Mouse (Mus musculus) CH12.LX (cell line): Measurements from ENCODE around the gene Tmem8b. TPM values are rescaled to one million over a fixed set of nuclear protein-coding genes. Genes with fewer than 3 reads are reported as not detected.

Experiments
- DNase-seq: peaks from one replicate; pipeline ENCODE4 v3.0.0-alpha.2; 2013; ENCODE audit errors: extremely low read depth
- H3K27ac ChIP-seq: 2 replicates; pipeline ENCODE4 v1.5.1; 2012; ENCODE audit warnings: low read depth, mild to moderate bottlenecking, control low read depth, moderate library complexity; ENCODE audit not compliant: insufficient read depth
- H3K27me3 ChIP-seq: replicated peaks from 2 replicates; pipeline ENCODE3; 2012; ENCODE audit warnings: inconsistent platforms
- H3K36me3 ChIP-seq, 2 experiments: replicated peaks in 1 of 2; 2 replicates each; pipeline versions ENCODE3 to v1.6.1; 2012; ENCODE audit warnings: inconsistent platforms in 1 of 2, low read length in 1 of 2, mild to moderate bottlenecking in 1 of 2, mixed read lengths in 1 of 2, moderate library complexity in 1 of 2; ENCODE audit not compliant: control insufficient read depth in 1 of 2, insufficient read depth in 1 of 2
- H3K4me1 ChIP-seq, 2 experiments: 2 replicates each; pipeline ENCODE4 v1.6.1; 2012; ENCODE audit warnings: inconsistent platforms in 1 of 2, moderate library complexity in 1 of 2; ENCODE audit not compliant: insufficient read depth in 2 of 2, control insufficient read depth in 1 of 2
- H3K4me2 ChIP-seq: 2 replicates; pipeline ENCODE4 v1.6.1; 2012; ENCODE audit warnings: low read depth, mild to moderate bottlenecking, control low read depth; ENCODE audit not compliant: poor library complexity, insufficient read depth, severe bottlenecking
- H3K4me3 ChIP-seq, 3 experiments: fragments of 150-350 bp in 1 of 3; sonication (generic) in 1 of 3; replicated peaks in 1 of 3; 2 replicates each; pipeline versions ENCODE3 to v1.5.1; 2011 to 2012; ENCODE audit warnings: low read depth in 2 of 3, low read length in 2 of 3, mild to moderate bottlenecking in 2 of 3, moderate library complexity in 2 of 3, control low read depth in 1 of 3, improper control_type of control experiment in 1 of 3, inconsistent platforms in 1 of 3, mixed read lengths in 1 of 3; ENCODE audit not compliant: poor library complexity in 1 of 3
- H3K79me2 ChIP-seq: replicated peaks from 2 replicates; pipeline ENCODE4 v1.6.1; 2012; ENCODE audit warnings: mild to moderate bottlenecking, moderate library complexity; ENCODE audit not compliant: control insufficient read depth, poor library complexity, insufficient read depth, severe bottlenecking; ENCODE audit errors: extremely low read depth
- H3K9ac ChIP-seq: 2 replicates; pipeline ENCODE4 v1.6.1; 2012; ENCODE audit warnings: low read depth, mild to moderate bottlenecking, control low read depth, moderate library complexity; ENCODE audit not compliant: insufficient read depth
- H3K9me3 ChIP-seq: replicated peaks from 2 replicates; pipeline ENCODE3; 2012; ENCODE audit warnings: low read length, inconsistent platforms, mixed read lengths
- CTCF ChIP-seq, 2 experiments: IDR thresholded peaks in 1 of 2; conservative IDR thresholded peaks in 1 of 2; 2 replicates each; pipeline ENCODE4 v1.5.1; 2011 to 2012; ENCODE audit warnings: low read depth in 2 of 2, low read length in 2 of 2, improper control_type of control experiment in 1 of 2, inconsistent platforms in 1 of 2, mild to moderate bottlenecking in 1 of 2, moderate library complexity in 1 of 2
- E2F4 ChIP-seq: IDR thresholded peaks from 2 replicates; pipeline ENCODE4 v1.6.1; 2011; ENCODE audit warnings: low read depth, low read length, improper control_type of control experiment; ENCODE audit not compliant: insufficient replicate concordance
- EP300 ChIP-seq: IDR thresholded peaks from 2 replicates; pipeline ENCODE4 v1.6.1; 2011; ENCODE audit warnings: low read length, improper control_type of control experiment
- ETS1 ChIP-seq: conservative IDR thresholded peaks from 2 replicates; pipeline ENCODE4 v1.6.1; 2012; ENCODE audit warnings: low read depth, mild to moderate bottlenecking, inconsistent platforms, low read length, improper control_type of control experiment, moderate library complexity
- HCFC1 ChIP-seq: IDR thresholded peaks from 2 replicates; pipeline ENCODE4 v1.6.1; 2012; ENCODE audit warnings: low read depth, mild to moderate bottlenecking, inconsistent platforms, low read length, improper control_type of control experiment
- IRF4 ChIP-seq: IDR thresholded peaks from 2 replicates; pipeline ENCODE4 v1.6.1; 2014; ENCODE audit warnings: low read depth, mild to moderate bottlenecking, inconsistent platforms, low read length, improper control_type of control experiment
- JUND ChIP-seq: conservative IDR thresholded peaks from 2 replicates; pipeline ENCODE4 v1.6.1; 2011; ENCODE audit warnings: low read depth, low read length, improper control_type of control experiment
- MAZ ChIP-seq: IDR thresholded peaks from 2 replicates; pipeline ENCODE4 v1.6.1; 2012; ENCODE audit warnings: low read depth, mild to moderate bottlenecking, inconsistent platforms, low read length, improper control_type of control experiment, moderate library complexity
- POLR2A ChIP-seq: IDR thresholded peaks from 2 replicates; pipeline ENCODE4 v1.6.1; 2011; ENCODE audit warnings: low read depth, mild to moderate bottlenecking, improper control_type of control experiment, low read length
- TBP ChIP-seq: conservative IDR thresholded peaks from 2 replicates; pipeline ENCODE4 v1.6.1; 2011; ENCODE audit warnings: low read depth, low read length, improper control_type of control experiment
- UBTF ChIP-seq: IDR thresholded peaks from 2 replicates; pipeline ENCODE4 v1.6.1; 2012; ENCODE audit warnings: low read depth, mild to moderate bottlenecking, inconsistent platforms, low read length, improper control_type of control experiment, moderate library complexity
- ZKSCAN1 ChIP-seq: IDR thresholded peaks from 2 replicates; pipeline ENCODE4 v1.6.1; 2012; ENCODE audit warnings: low read depth, inconsistent platforms, low read length, improper control_type of control experiment, borderline replicate concordance
- ZMIZ1 ChIP-seq: IDR thresholded peaks from 2 replicates; pipeline ENCODE4 v1.6.1; 2012; ENCODE audit warnings: low read depth, mild to moderate bottlenecking, inconsistent platforms, low read length, improper control_type of control experiment
- dilution Hi-C: fragments of 300-500 bp; cut with MboI; formaldehyde crosslinking; loops from 2 replicates; pipeline ENCODE4 v1.14.3; 2020; ENCODE audit warnings: low sequenced_read_pairs; ENCODE audit not compliant: extremely low pct_unique_long_range_greater_than_20kb, extremely low pct_ligation_motif_present
- in situ Hi-C: fragments of 300-500 bp; cut with MboI; formaldehyde crosslinking; loops from 3 replicates; pipeline ENCODE4 v1.14.3; 2019; ENCODE audit warnings: low sequenced_read_pairs, low pct_ligation_motif_present, low pct_unique_long_range_greater_than_20kb, mixed read lengths
- polyA plus RNA-seq: library from polyadenylated mRNA; unstranded; fragments of >175 nt; gene quantifications from 2 replicates; pipeline ENCODE4 v1.2.1, GENCODE M21; 2012; ENCODE audit warnings: low read depth; ENCODE audit not compliant: insufficient read length
- total RNA-seq, 2 experiments: library from RNA; depleted of rRNA; stranded (reverse); fragments of 300-350 nt in 1 of 2; fragments of >200 nt in 1 of 2; gene quantifications; 2 replicates each; pipeline ENCODE4 v1.2.3; 2012 to 2014

The Tmem8b gene
- total and polyA plus RNA-seq, 3 experiments, result 0.26 to 0.47 TPM; not detected in 1

- H3K79me2 ChIP-seq, result no peaks in the 10 kb centered on the region
- no peaks in the 10 kb centered on the region for H3K9me3 ChIP-seq
- H3K4me3 ChIP-seq, result no peak overlapping the region
- H3K9ac ChIP-seq, result no peak overlapping the region
- no peaks in the 10 kb centered on the region for H3K36me3 ChIP-seq
- no peak overlapping the region for H3K4me2 ChIP-seq
- TF ChIP-seq TBP (no peak), POLR2A (no peak), HCFC1 (no peak), ZKSCAN1 (no peak), MAZ (no peak), CTCF (conservative IDR thresholded peaks at IDR 0.05 in 1 of 2, IDR thresholded peaks at IDR 0.05 in 1 of 2; ENCODE audit: low read depth in 2 of 2, low read length in 2 of 2) (no peak), UBTF (no peak)
- dilution Hi-C loops, result no loop called here
- in situ Hi-C loops, result no loop called here
- H3K27ac ChIP-seq, result no peak overlapping the region
- no peaks in the 10 kb centered on the region for H3K4me1 ChIP-seq
- H3K27me3 ChIP-seq, result peaks cover 94% of the 10 kb centered on the region
- DNase-seq, result no peak
Measured at GRCm38 (mm10) chr4:43703851-43704250, 35.1 kb downstream of the Tmem8b start.

- no peak overlapping the region for H3K27ac ChIP-seq
- no peak for DNase-seq
- no peak overlapping the region for H3K4me3 ChIP-seq
- dilution Hi-C loops, result no loop called here
- H3K27me3 ChIP-seq, result peaks cover 93% of the 10 kb centered on the region
- H3K9ac ChIP-seq, result no peak overlapping the region
- H3K79me2 ChIP-seq, result no peaks in the 10 kb centered on the region
- H3K4me1 ChIP-seq, result no peaks in the 10 kb centered on the region
- H3K9me3 ChIP-seq, result no peaks in the 10 kb centered on the region
- no peak overlapping the region for H3K4me2 ChIP-seq
- no peaks in the 10 kb centered on the region for H3K36me3 ChIP-seq
- no peak for TF ChIP-seq EP300
- TF ChIP-seq UBTF, result no peak
- no peak for TF ChIP-seq ZMIZ1
- TF ChIP-seq E2F4, result no peak
- in situ Hi-C loops, result no loop called here
Measured at GRCm38 (mm10) chr4:43705991-43706390, 37.2 kb downstream of the Tmem8b start.

GRCm38 (mm10) chr4:43709869-43710268 is 41.1 kb downstream of the Tmem8b start, which contains the start of gene Olfr71:
Gene Olfr71 (minus strand): TSS chr4:43710255.
- Histone ChIP-seq H3K4me1 (no peaks in the 10 kb centered on the region), H3K27ac (no peak within 1 kb of the TSS), H3K4me2 (no peak within 1 kb of the TSS), H3K36me3 (no peaks in the 10 kb centered on the region), H3K4me3 (no peak within 1 kb of the TSS), H3K79me2 (no peaks in the 10 kb centered on the region), H3K9me3 (no peaks in the 10 kb centered on the region), H3K27me3 (peaks cover 87% of the 10 kb centered on the region), H3K9ac (no peak within 1 kb of the TSS)
- DNase-seq, result no peak
- TF ChIP-seq E2F4 (no peak), IRF4 (no peak), ETS1 (no peak), JUND (no peak), ZKSCAN1 (no peak)
- dilution Hi-C loops (no loop called here), in situ Hi-C loops (loop anchor here (10.0 kb wide), 1 partner anchor 85 kb away; no protein-coding TSS in a partner anchor)
